Mouse (Mus musculus) cerebellum, adult 9-10 months (tissue): ENCODE results near the gene Cntnap2.

Source experiments
- DNase-seq: peaks from one replicate; pipeline ENCODE4 v3.0.0; 2022

Cntnap2 gene

DNA sequence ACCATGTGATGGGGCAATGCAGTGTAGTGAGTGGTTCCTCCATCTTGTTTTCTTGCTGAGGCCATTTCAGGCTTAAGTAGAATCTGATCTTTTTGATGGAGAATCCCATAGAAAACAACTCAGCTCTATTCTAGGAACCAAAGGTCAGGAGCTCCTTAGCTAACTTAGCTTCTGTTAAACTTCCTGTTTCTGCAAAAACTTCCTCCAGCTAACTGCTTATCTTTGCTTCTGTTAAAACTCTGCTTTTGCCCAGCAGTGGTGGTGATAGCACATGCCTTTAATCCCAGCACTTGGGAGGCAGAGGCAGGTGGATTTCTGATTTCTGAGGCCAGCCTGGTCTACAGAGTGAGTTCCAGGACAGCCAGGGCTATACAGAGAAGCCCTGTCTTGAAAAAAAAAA is 2258.1 kb downstream of the Cntnap2 start:
- DNase-seq: no peak

GRCm38 (mm10) chr6:47318705-47319104 is 2259.5 kb downstream of the Cntnap2 start:
- peak; percentile 8 for DNase-seq

GRCm38 (mm10) chr6:47319309-47319983 is 2260.3 kb downstream of the Cntnap2 start:
- DNase-seq: no peak

GRCm38 (mm10) chr6:47323169-47323835 is 2264.1 kb downstream of the Cntnap2 start:
- DNase-seq: no peak

GRCm38 (mm10) chr6:47323886-47324285 is 2264.7 kb downstream of the Cntnap2 start:
- DNase-seq: no peak

DNA sequence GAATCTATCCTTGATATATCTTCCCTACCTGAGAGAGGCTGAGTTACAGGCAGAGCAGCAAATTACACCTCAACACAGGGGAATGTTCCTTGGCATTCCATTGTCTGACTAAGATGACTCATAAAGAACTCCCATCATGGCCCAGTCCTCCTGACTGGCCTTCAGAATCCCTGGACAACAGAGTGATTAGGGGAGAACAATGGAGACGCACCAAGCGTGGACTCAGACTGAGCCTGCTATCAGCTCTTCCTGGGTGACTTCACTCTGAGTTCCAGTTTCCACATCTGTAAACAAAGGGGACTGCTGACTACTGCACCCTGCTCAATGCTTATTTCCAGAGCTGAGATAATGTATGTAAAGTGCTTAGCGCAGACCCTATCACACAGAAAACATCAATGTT is 2269.1 kb downstream of the Cntnap2 start:
- DNase-seq: no peak

DNA sequence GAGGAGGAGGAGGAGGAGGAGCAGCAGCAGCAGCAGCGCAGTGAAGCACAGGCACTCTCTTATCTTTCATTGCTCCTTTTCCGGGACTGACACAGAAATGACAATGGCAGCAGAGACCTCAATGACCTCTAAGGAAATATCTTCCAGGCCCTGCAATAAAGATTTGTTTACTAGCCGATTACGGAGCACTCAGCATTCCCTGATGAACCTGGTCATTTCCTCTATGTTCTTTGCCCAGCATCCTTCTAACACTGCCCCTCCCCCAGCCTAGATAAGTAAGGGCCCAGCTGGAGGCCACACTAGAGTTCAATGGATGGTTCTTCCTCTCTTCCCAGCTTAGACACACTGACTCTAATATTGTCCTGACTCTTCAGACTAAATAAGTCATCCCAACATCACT is 2270.1 kb downstream of the Cntnap2 start:
- DNase-seq: no peak

DNA sequence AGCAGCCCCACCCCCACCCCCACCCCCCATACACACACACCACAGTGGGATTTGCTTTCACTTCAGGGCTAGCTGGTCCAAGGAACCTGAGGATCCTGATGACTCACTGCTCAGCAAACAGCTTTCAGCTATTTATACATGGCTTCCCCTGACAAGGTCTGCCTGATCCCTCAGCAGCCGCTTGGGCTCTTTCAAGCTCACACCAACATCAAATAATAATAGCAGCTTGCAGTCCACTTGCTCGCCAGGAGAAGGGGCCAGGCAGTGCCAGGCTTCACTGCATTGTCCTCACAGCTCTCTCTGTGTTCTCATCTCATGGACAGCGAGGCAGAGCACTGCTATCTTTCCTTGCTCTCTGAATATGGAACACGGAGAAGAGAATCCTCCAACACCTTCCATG is 2273.9 kb downstream of the Cntnap2 start:
- DNase-seq: peak; percentile 11

- DNase-seq: no peak
Measured at GRCm38 (mm10) chr6:47334377-47334776, 2275.2 kb downstream of the Cntnap2 start.

DNA sequence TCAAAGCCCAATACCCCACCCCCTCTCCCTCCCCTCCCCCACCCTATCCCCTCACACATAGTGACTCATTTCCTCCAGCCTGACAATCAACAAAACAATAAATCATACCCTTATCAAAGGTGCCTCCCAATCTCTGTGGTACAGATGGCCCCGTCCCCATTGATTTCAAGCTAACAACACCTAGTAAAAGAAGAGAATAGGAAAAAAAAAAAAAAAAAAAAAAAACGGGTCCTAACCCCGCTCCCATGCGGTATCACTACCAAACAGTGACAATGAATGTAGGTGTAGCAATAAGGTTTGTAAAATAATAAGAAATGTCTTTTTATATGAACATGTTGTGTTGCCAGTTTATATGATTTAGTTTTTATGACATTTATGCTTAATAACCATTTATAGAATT is 2278.1 kb downstream of the Cntnap2 start:
- no peak for DNase-seq

- no peak for DNase-seq
Measured at GRCm38 (mm10) chr6:47338113-47338512, 2279.0 kb downstream of the Cntnap2 start.

DNA sequence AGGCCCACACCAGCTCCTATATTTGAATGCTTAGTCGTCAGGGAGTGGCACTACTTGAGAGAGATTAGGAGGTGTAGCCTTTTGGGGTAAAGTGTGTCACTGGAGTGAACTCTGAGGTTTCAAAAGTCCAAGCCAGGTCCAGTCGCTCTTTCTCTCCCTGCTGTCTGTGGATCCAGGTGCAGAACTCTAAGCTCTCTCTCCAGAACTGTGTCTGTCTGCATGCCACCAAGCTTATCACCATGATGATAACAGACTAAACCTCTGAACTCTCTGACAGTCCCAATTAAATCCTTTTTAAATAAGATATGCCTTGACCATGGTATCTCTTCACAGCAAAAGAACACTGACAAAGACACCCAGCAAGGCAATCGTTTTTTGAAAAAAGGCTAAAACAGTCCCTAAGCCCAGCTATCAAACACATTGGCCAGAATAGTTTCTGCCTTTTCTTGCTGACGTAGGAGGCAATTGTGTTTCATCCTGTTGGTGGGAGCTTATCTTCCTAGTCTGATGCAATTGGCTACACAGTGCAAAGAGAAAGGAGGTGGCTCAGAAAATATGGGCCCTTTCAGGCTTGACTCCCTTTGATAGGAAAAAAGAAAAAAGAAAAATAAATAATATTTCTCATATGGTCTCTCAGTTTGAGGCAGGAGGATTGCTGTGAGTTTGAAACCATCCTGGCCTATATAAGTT is 2281.8 kb downstream of the Cntnap2 start:
- no peak for DNase-seq

DNA sequence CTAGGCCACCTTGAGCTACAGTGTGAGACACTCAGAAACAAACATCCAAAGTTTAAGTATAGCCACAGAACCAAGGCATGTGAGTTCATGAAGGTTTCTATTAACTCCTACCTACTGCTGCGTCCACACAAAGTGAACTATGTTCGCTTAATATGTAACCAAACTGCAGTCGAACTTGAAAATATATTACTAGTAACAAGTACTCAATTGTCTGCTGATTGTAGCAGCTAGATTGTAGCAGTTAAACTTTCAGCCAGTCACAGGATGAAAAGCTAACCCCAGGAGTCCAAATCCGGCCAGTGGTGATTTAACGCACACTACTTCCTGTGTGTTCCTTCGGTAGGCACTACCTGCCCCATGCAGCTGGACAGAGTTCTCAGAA is 2282.3 kb downstream of the Cntnap2 start:
- no peak for DNase-seq

- no peak for DNase-seq
Measured at GRCm38 (mm10) chr6:47343245-47343644, 2284.1 kb downstream of the Cntnap2 start.

- no peak for DNase-seq
Measured at GRCm38 (mm10) chr6:47344696-47345095, 2285.5 kb downstream of the Cntnap2 start.

DNA sequence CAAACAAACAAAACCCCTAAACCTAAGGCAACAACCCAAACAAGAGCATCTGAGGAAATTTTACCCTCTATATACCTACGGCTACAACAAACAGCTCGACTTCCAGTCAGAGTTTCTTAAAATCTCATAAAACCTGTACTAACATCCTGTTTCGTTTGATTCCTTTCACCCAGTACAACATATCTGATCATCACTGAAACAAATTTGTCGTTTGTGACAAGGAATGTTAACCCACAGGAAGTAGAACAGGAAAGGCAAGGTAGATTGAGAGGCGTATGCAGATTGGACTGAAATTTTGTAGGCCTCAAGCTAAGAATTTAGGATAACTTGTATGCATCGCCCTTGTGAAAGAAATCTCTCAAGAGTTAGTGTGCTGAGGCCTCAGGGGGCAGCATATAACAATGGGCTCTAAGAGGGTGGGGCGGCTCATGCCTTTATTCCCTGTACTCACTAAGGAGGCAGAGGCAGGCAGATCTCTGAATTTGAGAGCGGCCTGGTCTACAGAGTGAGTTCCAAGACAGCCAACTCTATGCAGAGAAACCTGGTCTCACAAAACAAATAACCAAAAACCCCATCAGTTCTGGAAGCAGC is 2291.0 kb downstream of the Cntnap2 start:
- no peak for DNase-seq
